Mouse (Mus musculus) forebrain, embryonic 11.5 days (tissue): ENCODE data around the gene Nat14. TPM values are rescaled to one million over a fixed set of nuclear protein-coding genes. Genes with fewer than 3 reads are reported as not detected.
A peak's percentile ranks its signal among the peaks of the same experiment; 100 is the strongest.

Experiments
- ATAC-seq: fragments of 200-750 bp; cut with Nextera tagmentation; replicated peaks from 2 replicates; pipeline ENCODE4 v1.8.0; 2017; ENCODE audit warnings: moderate TSS enrichment; ENCODE audit not compliant: low FRiP score
- DNase-seq: peaks from one replicate; pipeline ENCODE4 v3.0.0-alpha.2; 2017; ENCODE audit warnings: low spot score
- H3K27ac ChIP-seq: fragments of 300-500 bp; sonication (generic); 2 replicates; pipeline ENCODE4 v1.5.1; 2014; ENCODE audit warnings: low read depth, low read length
- H3K27me3 ChIP-seq: fragments of 300-500 bp; sonication (generic); 2 replicates; pipeline ENCODE4 v1.6.1; 2014; ENCODE audit warnings: mild to moderate bottlenecking, low read length, mixed read lengths; ENCODE audit not compliant: control insufficient read depth, insufficient read depth
- H3K36me3 ChIP-seq: fragments of 300-500 bp; sonication (generic); 2 replicates; pipeline ENCODE4 v1.6.1; 2014; ENCODE audit warnings: mild to moderate bottlenecking, low read length, moderate library complexity, mixed read lengths; ENCODE audit not compliant: control insufficient read depth, insufficient read depth
- H3K4me1 ChIP-seq: fragments of 300-500 bp; sonication (generic); replicated peaks from 2 replicates; pipeline ENCODE4 v1.6.1; 2014; ENCODE audit warnings: low read length, mixed read lengths; ENCODE audit not compliant: control insufficient read depth, insufficient read depth
- H3K4me2 ChIP-seq: fragments of 300-500 bp; sonication (generic); 2 replicates; pipeline ENCODE4 v1.6.1; 2014; ENCODE audit warnings: low read depth, mild to moderate bottlenecking, low read length, moderate library complexity, mixed read lengths; ENCODE audit not compliant: severe bottlenecking
- H3K4me3 ChIP-seq: fragments of 300-500 bp; sonication (generic); 2 replicates; pipeline ENCODE4 v1.5.1; 2014; ENCODE audit warnings: low read depth, low read length
- H3K9ac ChIP-seq: fragments of 300-500 bp; sonication (generic); 2 replicates; pipeline ENCODE4 v1.6.1; 2014; ENCODE audit warnings: low read length
- H3K9me3 ChIP-seq: fragments of 300-500 bp; sonication (generic); 2 replicates; pipeline ENCODE4 v1.6.1; 2016; ENCODE audit warnings: low read length, mixed read lengths; ENCODE audit not compliant: control insufficient read depth
- WGBS: fragments of 180-500 bp; shearing (Covaris S2); extraction: QIAGEN DNeasy Blood & Tissue Kit; methylation state at CpG from one replicate; pipeline ENCODE4 v1.1.7; 2014; 5-methylcytosine and 5-hydroxymethylcytosine counted together
- polyA plus RNA-seq: library from polyadenylated mRNA; unstranded; fragments of >200 nt; fragmentation: Nextera tagmentation; extraction: Ambion mirVana; gene quantifications from 2 replicates; pipeline ENCODE4 v1.2.1, GENCODE M21; 2014

Nat14 gene
- polyA plus RNA-seq, 1 experiment from 2014 or later: 10.8 TPM

DNA sequence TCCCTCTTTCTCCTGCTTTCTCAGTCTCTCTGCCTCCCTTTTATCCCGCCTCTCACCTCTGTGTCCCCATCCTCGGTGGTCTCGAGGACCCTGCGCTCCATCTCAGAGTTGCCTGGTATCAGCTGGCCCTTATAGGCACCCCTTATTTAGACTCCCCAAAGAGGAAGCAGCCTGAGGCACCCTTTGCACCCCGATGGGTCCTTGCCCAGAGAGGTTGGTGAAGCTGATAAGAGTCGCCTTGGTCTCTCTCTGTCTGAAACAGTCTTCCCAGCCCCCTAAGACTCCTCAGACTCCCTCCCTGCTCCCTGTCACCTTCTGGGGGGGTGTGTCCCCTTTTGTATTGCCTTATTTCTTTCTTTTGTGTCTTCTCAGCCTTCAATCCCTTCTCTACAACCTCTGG lies 49.2 kb downstream of the Nat14 start, which contains the start of gene Sbk3:
TSS of gene Sbk3 (minus strand) at position 101 of the 400 bp plus-strand sequence.
- ATAC-seq: no peak
- no peak within 1 kb of the TSS for H3K4me2 ChIP-seq
- H3K9ac ChIP-seq: peak within 1 kb of the TSS; percentile 2; the same call in 1 of the 2 replicates
- peak; percentile 48 for DNase-seq
- H3K4me1 ChIP-seq: no peaks in the 10 kb centered on the region
- H3K4me3 ChIP-seq: no peak within 1 kb of the TSS
- 31% methylated on average over 6 of the region's 6 CpGs for WGBS
- no peak within 1 kb of the TSS for H3K27ac ChIP-seq
- no peaks in the 10 kb centered on the region for H3K27me3 ChIP-seq
- no peaks in the 10 kb centered on the region for H3K36me3 ChIP-seq
- H3K9me3 ChIP-seq: no peaks in the 10 kb centered on the region

DNA sequence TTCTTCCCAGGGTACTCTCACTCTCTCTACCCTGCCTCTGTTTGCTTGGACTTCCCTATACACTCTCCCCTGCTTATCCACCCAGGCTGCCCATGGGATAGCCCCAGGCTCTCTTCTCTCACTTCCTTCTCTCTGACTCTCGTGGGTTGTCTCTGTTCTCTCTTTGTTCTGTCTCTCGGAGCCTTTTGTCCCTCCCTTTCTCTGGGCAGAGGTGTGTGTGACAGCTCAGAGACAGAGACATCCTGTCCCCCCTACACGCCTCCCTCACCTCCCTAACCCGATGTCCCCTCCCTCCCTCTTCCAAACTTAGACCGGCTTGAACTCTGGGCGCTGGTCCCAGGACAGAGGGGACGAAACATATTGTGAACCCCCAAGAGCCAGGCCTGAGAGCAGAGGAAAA lies 49.9 kb downstream of the Nat14 start:
- H3K4me2 ChIP-seq: no peak overlapping the region
- H3K9me3 ChIP-seq: no peaks in the 10 kb centered on the region
- DNase-seq (peak; percentile 34), ATAC-seq (no peak)
- no peaks in the 10 kb centered on the region for H3K27me3 ChIP-seq
- H3K4me3 ChIP-seq: no peak overlapping the region
- no peak overlapping the region for H3K27ac ChIP-seq
- H3K4me1 ChIP-seq: no peaks in the 10 kb centered on the region
- WGBS: 34% methylated on average over 7 of the region's 7 CpGs
- H3K9ac ChIP-seq: no peak overlapping the region
- H3K36me3 ChIP-seq: no peaks in the 10 kb centered on the region

DNA sequence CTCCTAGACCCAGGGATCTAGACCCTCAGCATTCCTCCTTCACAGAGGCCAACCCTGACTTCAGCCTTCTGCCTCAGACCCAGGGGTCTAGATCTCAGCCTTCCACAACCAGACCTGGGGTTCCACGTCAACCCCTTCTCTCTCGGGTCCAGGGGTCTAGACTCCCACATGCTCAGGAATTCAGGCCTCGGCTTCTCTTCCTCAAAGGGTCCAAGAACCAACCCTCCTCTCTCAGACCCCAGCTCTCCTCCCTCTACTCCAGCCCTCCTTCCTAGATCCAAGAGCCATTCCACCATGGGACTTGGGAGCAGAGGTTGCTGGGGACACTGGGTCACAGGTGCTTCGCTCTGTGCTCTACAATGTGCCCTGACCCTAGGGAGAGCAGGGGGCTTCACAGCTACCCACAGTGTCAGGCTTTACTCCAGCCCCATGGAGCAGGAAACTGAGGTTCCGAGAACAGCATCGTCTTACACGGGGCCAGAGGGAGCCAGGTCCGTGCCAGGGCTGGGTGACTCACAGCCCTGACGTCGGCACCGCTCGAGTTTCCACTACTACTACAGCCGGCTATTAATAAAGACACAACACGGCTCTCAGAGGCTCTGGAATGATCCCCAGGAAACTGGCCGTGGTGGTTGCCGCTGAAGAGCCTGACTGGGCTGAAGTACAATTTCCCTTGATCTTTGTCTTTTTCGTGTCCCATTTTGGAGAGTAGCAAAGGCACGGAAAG lies 50.7 kb downstream of the Nat14 start:
- Histone ChIP-seq H3K27me3 (no peaks in the 10 kb centered on the region), H3K4me3 (no peak overlapping the region), H3K4me1 (no peaks in the 10 kb centered on the region), H3K36me3 (no peaks in the 10 kb centered on the region), H3K9me3 (peaks cover 3% of the 10 kb centered on the region; the same call in 1 of the 2 replicates), H3K4me2 (no peak overlapping the region), H3K27ac (no peak overlapping the region), H3K9ac (no peak overlapping the region)
- ATAC-seq: no peak
- WGBS: 79% methylated on average over 18 of the region's 18 CpGs
- DNase-seq: peak; percentile 35

Other genes with a start within 250 kb of the Nat14 start
- 115 TPM in 2 replicates for gene Hspbp1, start 237.0 kb upstream of the Nat14 start, polyA plus RNA-seq
- gene Brsk1, start 231.4 kb upstream of the Nat14 start, polyA plus RNA-seq: 2.8 and 3.1 TPM in 2 replicates
- 0.13 and 0.19 TPM in 2 replicates for gene Tmem150b, start 196.8 kb upstream of the Nat14 start, polyA plus RNA-seq
- gene Kmt5c, start 181.9 kb upstream of the Nat14 start, polyA plus RNA-seq: 88.1 and 89.4 TPM in 2 replicates
- 29.9 and 33.7 TPM in 2 replicates for gene Cox6b2, start 168.9 kb upstream of the Nat14 start, polyA plus RNA-seq
- gene Fam71e2, start 150.7 kb upstream of the Nat14 start, polyA plus RNA-seq: not detected in 2 replicates
- 0.19 TPM in 1 of 2 replicates, not detected in the other for gene Il11, start 139.2 kb upstream of the Nat14 start, polyA plus RNA-seq
- not detected in 2 replicates for gene Tmem190, start 139.1 kb upstream of the Nat14 start, polyA plus RNA-seq
- 1.6 and 2.6 TPM in 2 replicates for gene Tmem238, start 132.4 kb upstream of the Nat14 start, polyA plus RNA-seq
- 203 and 220 TPM in 2 replicates for gene Rpl28, start 129.2 kb upstream of the Nat14 start, polyA plus RNA-seq
- gene Ube2s, start 109.4 kb upstream of the Nat14 start, polyA plus RNA-seq: 476 and 526 TPM in 2 replicates
- gene Shisa7, start 77.3 kb upstream of the Nat14 start, polyA plus RNA-seq: 2.2 and 3.0 TPM in 2 replicates
- gene Isoc2b, start 51.8 kb upstream of the Nat14 start, polyA plus RNA-seq: 2.0 and 3.2 TPM in 2 replicates
- 0.69 and 0.75 TPM in 2 replicates for gene Isoc2a, start 44.9 kb upstream of the Nat14 start, polyA plus RNA-seq
- 0.56 and 0.59 TPM in 2 replicates for gene Gm36210, start 15.5 kb upstream of the Nat14 start, polyA plus RNA-seq
- 4.8 and 5.0 TPM in 2 replicates for gene Zfp628, start 6.8 kb upstream of the Nat14 start, polyA plus RNA-seq
- gene Ssc5d, start 3.8 kb downstream of the Nat14 start, polyA plus RNA-seq: 0.79 and 0.91 TPM in 2 replicates
- 0.33 TPM in 1 of 2 replicates, not detected in the other for gene Sbk2, start 42.4 kb downstream of the Nat14 start, polyA plus RNA-seq
- gene Sbk3, start 49.1 kb downstream of the Nat14 start, polyA plus RNA-seq: 0.12 TPM in 1 of 2 replicates, not detected in the other
- 58.5 and 60.0 TPM in 2 replicates for gene Zfp579, start 74.1 kb downstream of the Nat14 start, polyA plus RNA-seq
- gene Zfp524, start 92.4 kb downstream of the Nat14 start, polyA plus RNA-seq: 9.5 and 11.1 TPM in 2 replicates
- gene Fiz1, start 92.7 kb downstream of the Nat14 start, polyA plus RNA-seq: 67.0 and 68.3 TPM in 2 replicates
- 0.23 and 1.9 TPM in 2 replicates for gene Gm44973, start 93.5 kb downstream of the Nat14 start, polyA plus RNA-seq
- gene Zfp865, start 98.3 kb downstream of the Nat14 start, polyA plus RNA-seq: 6.7 and 7.3 TPM in 2 replicates
- gene Ccdc106, start 98.5 kb downstream of the Nat14 start, polyA plus RNA-seq: 7.2 and 7.8 TPM in 2 replicates
- gene 4632433K11Rik, start 112.1 kb downstream of the Nat14 start, polyA plus RNA-seq: not detected in 2 replicates
- gene Zfp784, start 116.4 kb downstream of the Nat14 start, polyA plus RNA-seq: 3.9 and 4.8 TPM in 2 replicates
- 44.6 and 51.4 TPM in 2 replicates for gene Zfp580, start 129.5 kb downstream of the Nat14 start, polyA plus RNA-seq
- 222 and 236 TPM in 2 replicates for gene U2af2, start 140.1 kb downstream of the Nat14 start, polyA plus RNA-seq
- gene Epn1, start 158.2 kb downstream of the Nat14 start, polyA plus RNA-seq: 70.1 and 75.0 TPM in 2 replicates
- not detected in 2 replicates for gene Rfpl4, start 194.9 kb downstream of the Nat14 start, polyA plus RNA-seq
- 0.19 and 0.27 TPM in 2 replicates for gene Rasl2-9, start 203.9 kb downstream of the Nat14 start, polyA plus RNA-seq
- not detected in 2 replicates for gene Vmn1r55, start 227.6 kb downstream of the Nat14 start, polyA plus RNA-seq